Comparison of ENCODE assay signal across 8 mouse cellular contexts in genomic region chr10:120697275-120697856, GRCm38 (mm10).
DNase-seq lines count a peak whose midpoint lies in the region; ATAC-seq and TF ChIP-seq lines count a peak whose summit lies in the region.

No protein-coding gene starts in this region.

- no peak for TF ChIP-seq EP300 in lung, postnatal 0 days (IDR thresholded peaks at IDR 0.05)

- H3K27ac ChIP-seq in lung, postnatal 0 days (ENCODE audit: low read length), result no peak overlapping the region
- no peak overlapping the region for H3K27ac ChIP-seq in limb, embryonic 15.5 days

- H3K4me2 ChIP-seq in lung, postnatal 0 days (replicated peaks; ENCODE audit: low read depth, low read length), result no peak overlapping the region
- peak overlapping the region; percentile 12; the same call in 1 of the 2 replicates for H3K4me2 ChIP-seq in limb, embryonic 15.5 days

- 31% methylated on average over 16 of the region's 16 CpGs for WGBS in lung, postnatal 0 days
- 20% methylated on average over 16 of the region's 16 CpGs for WGBS in limb, embryonic 15.5 days

- ATAC-seq in CD4-positive, CD25-positive, alpha-beta regulatory T cell, adult 4 months, result no peak
- ATAC-seq in lung, postnatal 0 days, result no peak; the same call in 1 of the 2 replicates
- ATAC-seq in limb, embryonic 15.5 days (ENCODE audit: insufficient number of reproducible peaks, low FRiP score, low TSS enrichment, low read depth), result 0 out of 2 replicates have a peak, but pooled peaks have one; percentile 52

- H3K4me3 ChIP-seq in lung, postnatal 0 days (ENCODE audit: low read depth, low read length), result no peak overlapping the region
- H3K4me3 ChIP-seq in limb, embryonic 15.5 days, result no peak overlapping the region

- peaks cover 3% of the 10 kb centered on the region; the same call in 1 of the 2 replicates for H3K4me1 ChIP-seq in lung, postnatal 0 days (ENCODE audit: insufficient read depth, low read depth, low read length)
- peaks cover 14% of the 10 kb centered on the region for H3K4me1 ChIP-seq in limb, embryonic 15.5 days

- H3K9me3 ChIP-seq in lung, postnatal 0 days (ENCODE audit: low read length), result no peaks in the 10 kb centered on the region
- H3K9me3 ChIP-seq in limb, embryonic 15.5 days, result no peaks in the 10 kb centered on the region

- DNase-seq in CD4-positive, CD25-positive, alpha-beta regulatory T cell, adult 2 months (ENCODE audit: low read depth, low spot score), result peak; percentile 33
- DNase-seq in lung, postnatal 0 days (ENCODE audit: low spot score), result peak; percentile 27
- no peak for DNase-seq in lung, postnatal 36 days
- DNase-seq in thymus, postnatal 14 days, result peak; percentile 36
- no peak for DNase-seq in gastrocnemius, postnatal 4 days (ENCODE audit: low spot score in 2 of 2)
- no peak for DNase-seq in kidney, adult 11 months

- no peaks in the 10 kb centered on the region for H3K27me3 ChIP-seq in lung, postnatal 0 days (replicated peaks; ENCODE audit: insufficient read depth, low read length)
- peaks cover 3% of the 10 kb centered on the region; the same call in 1 of the 2 replicates for H3K27me3 ChIP-seq in limb, embryonic 15.5 days

- no peaks in the 10 kb centered on the region for H3K36me3 ChIP-seq in lung, postnatal 0 days (ENCODE audit: insufficient read depth, low read length)
- H3K36me3 ChIP-seq in limb, embryonic 15.5 days, result no peaks in the 10 kb centered on the region

- TF ChIP-seq CTCF in lung, postnatal 0 days (IDR thresholded peaks at IDR 0.05), result no peak

- no peak overlapping the region for H3K9ac ChIP-seq in lung, postnatal 0 days (replicated peaks; ENCODE audit: low read depth)
- no peak overlapping the region for H3K9ac ChIP-seq in limb, embryonic 15.5 days

Comparison
In these comparisons a context has a peak if more than half of its experiments do, and no peak if none do; other contexts are left out.
1. DNase-seq: peak in CD4-positive, CD25-positive, alpha-beta regulatory T cell, adult 2 months (single experiment), lung, postnatal 0 days (single experiment) and thymus, postnatal 14 days (single experiment); none in lung, postnatal 36 days (single experiment), gastrocnemius, postnatal 4 days (0 of 2) and kidney, adult 11 months (single experiment).